Mouse (Mus musculus) embryonic facial prominence, embryonic 10.5 days (tissue): ENCODE results near the gene Ndufb10. TPM values are rescaled to one million over a fixed set of nuclear protein-coding genes. Genes with fewer than 3 reads are reported as not detected.

Source experiments
- DNase-seq: peaks from one replicate; pipeline ENCODE4 v3.0.0-alpha.2; 2017; ENCODE audit warnings: low spot score
- H3K27ac ChIP-seq: fragments of 300-500 bp; sonication (generic); replicated peaks from 2 replicates; pipeline ENCODE4 v1.5.1; 2016; ENCODE audit warnings: mild to moderate bottlenecking
- H3K27me3 ChIP-seq: fragments of 300-500 bp; sonication (generic); replicated peaks from 2 replicates; pipeline ENCODE4 v1.6.1; 2016; ENCODE audit warnings: low read depth, mild to moderate bottlenecking; ENCODE audit not compliant: poor library complexity, severe bottlenecking
- H3K36me3 ChIP-seq: fragments of 300-500 bp; sonication (generic); replicated peaks from 2 replicates; pipeline ENCODE4 v1.6.1; 2016; ENCODE audit warnings: mild to moderate bottlenecking, moderate library complexity
- H3K4me1 ChIP-seq: fragments of 300-500 bp; sonication (generic); 2 replicates; pipeline ENCODE4 v1.6.1; 2016
- H3K4me3 ChIP-seq: fragments of 300-500 bp; sonication (generic); 2 replicates; pipeline ENCODE4 v1.5.1; 2016; ENCODE audit warnings: mild to moderate bottlenecking, moderate library complexity
- H3K9me3 ChIP-seq: fragments of 300-500 bp; sonication (generic); 2 replicates; pipeline ENCODE4 v1.6.1; 2016; ENCODE audit warnings: mild to moderate bottlenecking
- WGBS: fragments of 180-500 bp; shearing (Covaris S2); methylation state at CpG from one replicate; pipeline ENCODE4 v1.1.7; 2016; 5-methylcytosine and 5-hydroxymethylcytosine counted together
- polyA plus RNA-seq: library from polyadenylated mRNA; unstranded; fragments of >200 nt; fragmentation: Nextera tagmentation; extraction: Ambion mirVana; gene quantifications from 2 replicates; pipeline ENCODE4 v1.2.1, GENCODE M21; 2016

Gene Ndufb10
- polyA plus RNA-seq, 1 experiment from 2014 or later, result 199 TPM

- no peaks in the 10 kb centered on the region for H3K9me3 ChIP-seq
- H3K27ac ChIP-seq, result no peak overlapping the region
- peaks cover 16% of the 10 kb centered on the region for H3K36me3 ChIP-seq
- H3K27me3 ChIP-seq, result peaks cover 27% of the 10 kb centered on the region
- 73% methylated on average over 3 of the region's 3 CpGs for WGBS
- H3K4me1 ChIP-seq, result peaks cover 13% of the 10 kb centered on the region
- no peak for DNase-seq
- H3K4me3 ChIP-seq, result no peak overlapping the region
These were observed 20.1 kb upstream of the Ndufb10 start for GRCm38 (mm10) chr17:24744381-24744780.

- DNase-seq, result no peak
- Histone ChIP-seq H3K36me3 (peaks cover 16% of the 10 kb centered on the region), H3K4me3 (no peak overlapping the region), H3K27ac (no peak overlapping the region), H3K27me3 (peaks cover 22% of the 10 kb centered on the region), H3K9me3 (no peaks in the 10 kb centered on the region), H3K4me1 (peaks cover 13% of the 10 kb centered on the region)
- 77% methylated on average over 5 of the region's 5 CpGs for WGBS
These were observed 19.6 kb upstream of the Ndufb10 start for GRCm38 (mm10) chr17:24743896-24744295.

GRCm38 (mm10) chr17:24742307-24742706 lies 18.0 kb upstream of the Ndufb10 start:
- WGBS, result 80% methylated on average over 8 of the region's 8 CpGs
- no peak for DNase-seq
- Histone ChIP-seq H3K4me3 (no peak overlapping the region), H3K27ac (no peak overlapping the region), H3K4me1 (peaks cover 17% of the 10 kb centered on the region), H3K9me3 (no peaks in the 10 kb centered on the region), H3K27me3 (peaks cover 10% of the 10 kb centered on the region; the same call in 1 of the 2 replicates), H3K36me3 (peaks cover 16% of the 10 kb centered on the region)

GRCm38 (mm10) chr17:24739926-24740325 lies 15.6 kb upstream of the Ndufb10 start:
- Histone ChIP-seq H3K4me3 (no peak overlapping the region), H3K27me3 (no peaks in the 10 kb centered on the region), H3K4me1 (peaks cover 26% of the 10 kb centered on the region), H3K9me3 (no peaks in the 10 kb centered on the region), H3K27ac (no peak overlapping the region), H3K36me3 (peaks cover 16% of the 10 kb centered on the region)
- no peak for DNase-seq
- 84% methylated on average over 8 of the region's 8 CpGs for WGBS

GRCm38 (mm10) chr17:24738238-24738637 lies 14.0 kb upstream of the Ndufb10 start:
- H3K36me3 ChIP-seq, result peaks cover 16% of the 10 kb centered on the region
- no peak for DNase-seq
- H3K27me3 ChIP-seq, result peaks cover 6% of the 10 kb centered on the region; the same call in 1 of the 2 replicates
- H3K4me1 ChIP-seq, result peaks cover 23% of the 10 kb centered on the region
- no peak overlapping the region for H3K27ac ChIP-seq
- WGBS, result 82% methylated on average over 4 of the region's 4 CpGs
- no peak overlapping the region for H3K4me3 ChIP-seq
- H3K9me3 ChIP-seq, result no peaks in the 10 kb centered on the region

- peaks cover 23% of the 10 kb centered on the region for H3K4me1 ChIP-seq
- peaks cover 10% of the 10 kb centered on the region; the same call in 1 of the 2 replicates for H3K27me3 ChIP-seq
- H3K9me3 ChIP-seq, result no peaks in the 10 kb centered on the region
- peak overlapping the region; percentile 79 for H3K4me3 ChIP-seq
- H3K36me3 ChIP-seq, result peaks cover 16% of the 10 kb centered on the region
- 24% methylated on average over 8 of the region's 8 CpGs for WGBS
- H3K27ac ChIP-seq, result peak overlapping the region; percentile 82; the same call in 1 of the 2 replicates
- no peak for DNase-seq
These were observed 13.0 kb upstream of the Ndufb10 start for GRCm38 (mm10) chr17:24737135-24737810.

- H3K27me3 ChIP-seq, result peaks cover 15% of the 10 kb centered on the region; the same call in 1 of the 2 replicates
- peak within 1 kb of the TSS; percentile 82 for H3K27ac ChIP-seq
- WGBS, result 2% methylated on average over 29 of the region's 29 CpGs
- H3K4me3 ChIP-seq, result peak within 1 kb of the TSS; percentile 79
- no peaks in the 10 kb centered on the region for H3K9me3 ChIP-seq
- peak; percentile 96 for DNase-seq
- H3K4me1 ChIP-seq, result peaks cover 23% of the 10 kb centered on the region
- peaks cover 11% of the 10 kb centered on the region; the same call in 1 of the 2 replicates for H3K36me3 ChIP-seq
These were observed 12.2 kb upstream of the Ndufb10 start, which contains the start of gene Msrb1 for GRCm38 (mm10) chr17:24736330-24737051. Msrb1 (plus strand) TSS chr17:24736642.

GRCm38 (mm10) chr17:24735446-24735845 lies 11.2 kb upstream of the Ndufb10 start:
- Histone ChIP-seq H3K27ac (no peak overlapping the region), H3K4me3 (peak overlapping the region; percentile 79; the same call in 1 of the 2 replicates)

GRCm38 (mm10) chr17:24734513-24734912 lies 10.2 kb upstream of the Ndufb10 start:
- Histone ChIP-seq H3K27ac (no peak overlapping the region), H3K4me1 (peaks cover 23% of the 10 kb centered on the region), H3K4me3 (no peak overlapping the region), H3K36me3 (no peaks in the 10 kb centered on the region), H3K27me3 (peaks cover 15% of the 10 kb centered on the region; the same call in 1 of the 2 replicates), H3K9me3 (no peaks in the 10 kb centered on the region)
- DNase-seq, result no peak
- 83% methylated on average over 1 of the region's 1 CpGs for WGBS

More at GRCm38 (mm10) chr17:24735446-24735845, 11.2 kb upstream of the Ndufb10 start:
- H3K9me3 ChIP-seq, result no peaks in the 10 kb centered on the region
- peaks cover 15% of the 10 kb centered on the region; the same call in 1 of the 2 replicates for H3K27me3 ChIP-seq
- 87% methylated on average over 7 of the region's 7 CpGs for WGBS
- peaks cover 6% of the 10 kb centered on the region; the same call in 1 of the 2 replicates for H3K36me3 ChIP-seq
- H3K4me1 ChIP-seq, result peaks cover 23% of the 10 kb centered on the region
- no peak for DNase-seq

- Histone ChIP-seq H3K36me3 (no peaks in the 10 kb centered on the region), H3K27ac (no peak overlapping the region), H3K9me3 (no peaks in the 10 kb centered on the region), H3K4me1 (peaks cover 23% of the 10 kb centered on the region), H3K27me3 (peaks cover 15% of the 10 kb centered on the region; the same call in 1 of the 2 replicates), H3K4me3 (no peak overlapping the region)
- 90% methylated on average over 21 of the region's 21 CpGs for WGBS
- DNase-seq, result no peak
These were observed 9.3 kb upstream of the Ndufb10 start for GRCm38 (mm10) chr17:24733434-24734050.

GRCm38 (mm10) chr17:24732233-24732935 lies 8.1 kb upstream of the Ndufb10 start:
- no peaks in the 10 kb centered on the region for H3K36me3 ChIP-seq
- no peaks in the 10 kb centered on the region for H3K9me3 ChIP-seq
- H3K27ac ChIP-seq, result no peak overlapping the region
- 81% methylated on average over 12 of the region's 12 CpGs for WGBS
- no peak overlapping the region for H3K4me3 ChIP-seq
- H3K27me3 ChIP-seq, result peaks cover 15% of the 10 kb centered on the region; the same call in 1 of the 2 replicates
- H3K4me1 ChIP-seq, result peaks cover 19% of the 10 kb centered on the region
- no peak for DNase-seq

GRCm38 (mm10) chr17:24730787-24731186 lies 6.5 kb upstream of the Ndufb10 start:
- H3K27ac ChIP-seq, result no peak overlapping the region
- no peaks in the 10 kb centered on the region for H3K9me3 ChIP-seq
- no peaks in the 10 kb centered on the region for H3K36me3 ChIP-seq
- no peak for DNase-seq
- H3K27me3 ChIP-seq, result peaks cover 15% of the 10 kb centered on the region; the same call in 1 of the 2 replicates
- no peak overlapping the region for H3K4me3 ChIP-seq
- WGBS, result 82% methylated on average over 14 of the region's 14 CpGs
- H3K4me1 ChIP-seq, result peaks cover 3% of the 10 kb centered on the region
